Mouse (Mus musculus): ENCODE results near the gene Pi16.

DNA sequence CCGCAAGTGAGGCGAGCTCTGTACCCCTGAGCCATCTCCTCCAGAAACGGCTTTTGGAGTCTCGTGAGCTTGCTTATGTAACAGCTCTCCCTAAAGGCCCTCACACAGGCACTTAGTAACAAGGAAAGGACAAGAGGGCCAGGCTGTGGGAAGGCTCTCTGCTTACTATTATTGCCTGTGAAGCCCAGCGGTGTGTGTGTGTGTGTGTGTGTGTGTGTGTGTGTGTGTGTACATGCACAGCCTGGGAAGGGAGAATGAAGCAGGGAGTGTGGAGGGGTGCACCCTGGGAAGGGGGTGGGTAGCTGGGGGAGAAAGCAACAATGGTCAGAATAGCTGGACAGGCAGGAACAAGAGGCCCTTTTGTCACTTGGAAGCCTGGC is 38.0 kb downstream of the Pi16 start:
- TF ChIP-seq POLR2A (IDR thresholded peaks at IDR 0.05; ENCODE audit: low read depth, low read length) (no peak), CTCF (conservative IDR thresholded peaks at IDR 0.05; ENCODE audit: insufficient read depth, insufficient read length, low read depth, low read length) (no peak)
